Comparison of ENCODE assay signal across 9 mouse cellular contexts in genomic region chr6:147263178-147263577, GRCm38 (mm10). TPM values are rescaled to one million over a fixed set of nuclear protein-coding genes. Genes with fewer than 3 reads are reported as not detected.
DNase-seq lines count a peak whose midpoint lies in the region; ATAC-seq and TF ChIP-seq lines count a peak whose summit lies in the region.
"Had no signal": no experiment of that assay in that cellular context is flagged by ENCODE, and none has a peak within 500 bp of the region (broad histone marks: within the 10 kb centered on the region; RNA-seq: fewer than 3 reads in every experiment).

No protein-coding gene starts in this region.

- no peak for TF ChIP-seq CTCF in thymus, adult 2 months (IDR thresholded peaks at IDR 0.05; ENCODE audit: borderline replicate concordance, control insufficient read depth, extremely low read depth, insufficient read depth, low read length, poor library complexity)

- 7% methylated on average over 21 of the region's 21 CpGs for WGBS in thymus, adult 2 months
- whole genome bisulfite sequencing in heart, embryonic 15.5 days, result under 1% methylated on average over 21 of the region's 21 CpGs
- 2% methylated on average over 21 of the region's 21 CpGs for WGBS in liver, embryonic 12.5 days (ENCODE audit: insufficient replicate concordance)
- WGBS in stomach, embryonic 14.5 days, result under 1% methylated on average over 21 of the region's 21 CpGs

- no peak overlapping the region for H3K27ac ChIP-seq in thymus, adult 2 months (ENCODE audit: control insufficient read depth, insufficient read depth, low read length)
- H3K27ac ChIP-seq in heart, embryonic 15.5 days, result no peak overlapping the region
- no peak overlapping the region for H3K27ac ChIP-seq in liver, embryonic 12.5 days
- H3K27ac ChIP-seq in stomach, embryonic 14.5 days (ENCODE audit: low read length), result no peak overlapping the region

- H3K27me3 ChIP-seq in thymus, adult 2 months (ENCODE audit: control insufficient read depth, insufficient read depth, low read length), result peaks cover 9% of the 10 kb centered on the region; the same call in 1 of the 2 replicates
- peaks cover 76% of the 10 kb centered on the region for H3K27me3 ChIP-seq in heart, embryonic 15.5 days
- peaks cover 72% of the 10 kb centered on the region for H3K27me3 ChIP-seq in liver, embryonic 12.5 days (replicated peaks)
- 0 out of 2 replicates have a peak, but pooled peaks cover 8% of the 10 kb centered on the region for H3K27me3 ChIP-seq in stomach, embryonic 14.5 days (ENCODE audit: control insufficient read depth, insufficient read depth, low read length)

- no peaks in the 10 kb centered on the region for H3K36me3 ChIP-seq in thymus, adult 2 months (ENCODE audit: control insufficient read depth, insufficient read depth, low read length)
- H3K36me3 ChIP-seq in heart, embryonic 15.5 days, result no peaks in the 10 kb centered on the region
- no peaks in the 10 kb centered on the region for H3K36me3 ChIP-seq in liver, embryonic 12.5 days
- H3K36me3 ChIP-seq in stomach, embryonic 14.5 days (ENCODE audit: control insufficient read depth, insufficient read depth, low read length), result no peaks in the 10 kb centered on the region

- H3K4me3 ChIP-seq in thymus, adult 2 months (ENCODE audit: control insufficient read depth, insufficient read depth, low read length), result peak overlapping the region; percentile 14; the same call in 1 of the 2 replicates
- peak overlapping the region; percentile 59 for H3K4me3 ChIP-seq in heart, embryonic 15.5 days
- peak overlapping the region; percentile 33 for H3K4me3 ChIP-seq in liver, embryonic 12.5 days
- H3K4me3 ChIP-seq in stomach, embryonic 14.5 days (ENCODE audit: low read depth, low read length), result peak overlapping the region; percentile 44

- peak overlapping the region; percentile 99 for H3K4me2 ChIP-seq in heart, embryonic 15.5 days
- peak overlapping the region; percentile 62 for H3K4me2 ChIP-seq in liver, embryonic 12.5 days
- peak overlapping the region; percentile 94 for H3K4me2 ChIP-seq in stomach, embryonic 14.5 days (replicated peaks; ENCODE audit: low read depth, low read length)

- no peaks in the 10 kb centered on the region; the same call in 1 of the 2 replicates for H3K4me1 ChIP-seq in thymus, adult 2 months (replicated peaks; ENCODE audit: control insufficient read depth, insufficient read depth, low read length)
- peaks cover 19% of the 10 kb centered on the region for H3K4me1 ChIP-seq in heart, embryonic 15.5 days (replicated peaks)
- H3K4me1 ChIP-seq in liver, embryonic 12.5 days, result no peaks in the 10 kb centered on the region
- peaks cover 10% of the 10 kb centered on the region; the same call in 1 of the 2 replicates for H3K4me1 ChIP-seq in stomach, embryonic 14.5 days (ENCODE audit: control insufficient read depth, insufficient read depth, low read length)

- no peaks in the 10 kb centered on the region for H3K9me3 ChIP-seq in heart, embryonic 15.5 days (replicated peaks)
- H3K9me3 ChIP-seq in liver, embryonic 12.5 days (replicated peaks), result no peaks in the 10 kb centered on the region
- no peaks in the 10 kb centered on the region for H3K9me3 ChIP-seq in stomach, embryonic 14.5 days (ENCODE audit: control insufficient read depth, low read depth, low read length)

- DNase-seq in gastrocnemius, postnatal 10 days, result peak; percentile 28
- no peak for DNase-seq in gastrocnemius, adult 18-20 months (ENCODE audit: low spot score)
- DNase-seq in thymus, adult 2 months, result no peak
- DNase-seq in thymus, postnatal 36 days, result no peak
- DNase-seq in adipocyte (ENCODE audit: low spot score), result no peak

- ATAC-seq in heart, embryonic 15.5 days (replicated peaks; ENCODE audit: insufficient number of reproducible peaks, insufficient read depth, low FRiP score, low read depth), result no peak
- ATAC-seq in liver, embryonic 12.5 days, result no peak
- ATAC-seq in stomach, embryonic 14.5 days (ENCODE audit: insufficient number of reproducible peaks, insufficient read depth, low FRiP score, low read depth), result no peak

- peak overlapping the region; percentile 52 for H3K9ac ChIP-seq in heart, embryonic 15.5 days
- H3K9ac ChIP-seq in liver, embryonic 12.5 days, result no peak overlapping the region
- H3K9ac ChIP-seq in stomach, embryonic 14.5 days (replicated peaks; ENCODE audit: low read depth, low read length), result peak overlapping the region; percentile 21; the same call in 1 of the 2 replicates

- no peak for TF ChIP-seq POLR2A in thymus, adult 2 months (IDR thresholded peaks at IDR 0.05; ENCODE audit: control insufficient read depth, extremely low read depth, insufficient read depth, low read length, poor library complexity)

RNA-seq across cellular contexts. Expression of gene Pthlh, which starts 0.8 kb away (rescaled TPM):
- total RNA-seq in gastrocnemius, postnatal 10 days (2021), result 1 to 10 TPM; 3.0 to 3.1 TPM
- total RNA-seq in gastrocnemius, adult 18-20 months (2021), result 1 to 10 TPM in 1 of 2 experiments, under 1 TPM in 1; 0.64 to 2.6 TPM
- polyA plus RNA-seq in thymus, adult 2 months (2012; rRNA removed), result 2.4 and 3.3 TPM in 2 replicates
- polyA plus RNA-seq in heart, embryonic 15.5 days (2015; fragmentation: Nextera tagmentation; extraction: Ambion mirVana), result 2.6 and 2.9 TPM in 2 replicates
- polyA plus RNA-seq in liver, embryonic 12.5 days (2016; fragmentation: Nextera tagmentation; extraction: Ambion mirVana), result 0.07 TPM in 1 of 2 replicates, not detected in the other
- 3.0 and 4.0 TPM in 2 replicates for polyA plus RNA-seq in stomach, embryonic 14.5 days (2014; fragmentation: Nextera tagmentation; extraction: Ambion mirVana)
- total RNA-seq: MEL had no signal
